Comparison of ENCODE assay signal across 7 mouse cellular contexts in the genomic region with DNA sequence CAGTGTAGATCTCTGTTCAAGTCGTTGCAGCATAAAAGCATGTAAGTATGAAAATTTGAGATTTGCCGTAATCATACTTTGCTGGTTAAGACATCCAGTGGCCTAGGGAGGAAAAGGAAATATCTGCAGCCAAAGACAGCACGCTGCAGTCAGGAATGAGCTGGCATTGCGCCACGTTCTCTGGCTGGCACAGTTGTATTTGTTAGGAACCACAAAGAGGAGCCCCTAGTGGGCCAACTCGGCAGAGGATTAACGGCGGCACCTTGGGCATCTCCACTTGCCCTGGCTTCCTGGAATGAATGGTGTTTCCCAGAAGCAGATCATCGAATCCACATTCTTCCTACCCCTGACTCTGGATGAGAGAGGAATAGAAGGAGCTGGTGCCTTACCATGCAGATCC. TPM values are rescaled to one million over a fixed set of nuclear protein-coding genes. Genes with fewer than 3 reads are reported as not detected.
DNase-seq lines count a peak whose midpoint lies in the region; ATAC-seq and TF ChIP-seq lines count a peak whose summit lies in the region.

No protein-coding gene starts in this region.

- WGBS in midbrain, embryonic 16.5 days: 58% methylated on average over 9 of the region's 9 CpGs
- WGBS in midbrain, embryonic 10.5 days: 86% methylated on average over 9 of the region's 9 CpGs

- DNase-seq in midbrain, embryonic 10.5 days (ENCODE audit: low spot score): no peak
- peak; percentile 88 for DNase-seq in brain, embryonic 14.5 days (ENCODE audit: low read depth)
- DNase-seq in fibroblast of lung, adult 2 months (ENCODE audit: low read depth): peak; percentile 24
- DNase-seq in heart, postnatal 36 days: peak; percentile 49 to 70
- DNase-seq in lung, postnatal 4 days: peak; percentile 60 to 72
- no peak for DNase-seq in embryo, embryonic 9.5 days (ENCODE audit: extremely low spot score)

- ATAC-seq in midbrain, embryonic 16.5 days: peak; percentile 70

- no peaks in the 10 kb centered on the region for H3K36me3 ChIP-seq in midbrain, embryonic 16.5 days (ENCODE audit: control insufficient read depth, insufficient read depth, low read length)
- H3K36me3 ChIP-seq in midbrain, embryonic 10.5 days: no peaks in the 10 kb centered on the region

- H3K9ac ChIP-seq in midbrain, embryonic 16.5 days (ENCODE audit: low read depth, low read length): no peak overlapping the region

- no peaks in the 10 kb centered on the region for H3K4me1 ChIP-seq in midbrain, embryonic 16.5 days (ENCODE audit: control insufficient read depth, insufficient read depth, low read length)
- H3K4me1 ChIP-seq in midbrain, embryonic 10.5 days: no peaks in the 10 kb centered on the region

- H3K27me3 ChIP-seq in midbrain, embryonic 16.5 days (ENCODE audit: control insufficient read depth, insufficient read depth, low read depth, low read length): no peaks in the 10 kb centered on the region
- H3K27me3 ChIP-seq in midbrain, embryonic 10.5 days (ENCODE audit: low read depth, poor library complexity, severe bottlenecking): no peaks in the 10 kb centered on the region

- no peak overlapping the region for H3K4me3 ChIP-seq in midbrain, embryonic 16.5 days (ENCODE audit: low read depth, low read length)
- no peak overlapping the region for H3K4me3 ChIP-seq in midbrain, embryonic 10.5 days

- H3K27ac ChIP-seq in midbrain, embryonic 16.5 days (ENCODE audit: low read length): no peak overlapping the region
- H3K27ac ChIP-seq in midbrain, embryonic 10.5 days (replicated peaks): no peak overlapping the region

- peak; percentile 30; the same call in 1 of the 2 replicates for TF ChIP-seq CTCF in brain, embryonic 14.5 days (IDR thresholded peaks at IDR 0.05; ENCODE audit: borderline replicate concordance, extremely low read depth, insufficient read depth, insufficient read length)

- intact Hi-C loops in heart, postnatal 36 days (cut with DNase I): no loop called here

- H3K9me3 ChIP-seq in midbrain, embryonic 16.5 days (replicated peaks; ENCODE audit: control insufficient read depth, low read length, poor library complexity, severe bottlenecking): no peaks in the 10 kb centered on the region
- no peaks in the 10 kb centered on the region for H3K9me3 ChIP-seq in midbrain, embryonic 10.5 days (replicated peaks)

- no peak for TF ChIP-seq POLR2A in brain, embryonic 14.5 days (IDR thresholded peaks at IDR 0.05; ENCODE audit: borderline replicate concordance, extremely low read depth, insufficient read depth, insufficient read length, poor library complexity, severe bottlenecking)

- H3K4me2 ChIP-seq in midbrain, embryonic 16.5 days (ENCODE audit: low read length): no peak overlapping the region

RNA-seq across cellular contexts. Expression of a gene that starts 14.4 kb away (rescaled TPM):
- polyA plus RNA-seq in midbrain, embryonic 16.5 days (2015; fragmentation: Nextera tagmentation; extraction: Ambion mirVana): 3.7 and 4.6 TPM in 2 replicates
- polyA plus RNA-seq in midbrain, embryonic 10.5 days (2016; fragmentation: Nextera tagmentation; extraction: Ambion mirVana): 4.2 and 5.1 TPM in 2 replicates
- 7.9 and 9.9 TPM in 2 replicates for polyA plus RNA-seq in brain, embryonic 14.5 days (2012; rRNA removed)
- total RNA-seq in heart, postnatal 36 days (2021): 1 to 10 TPM; 4.6 to 5.7 TPM

Comparison
In these comparisons a context has a peak if more than half of its experiments do, and no peak if none do; other contexts are left out.
1. DNase-seq: peak in brain, embryonic 14.5 days (single experiment), fibroblast of lung, adult 2 months (single experiment), heart, postnatal 36 days (2 of 2) and lung, postnatal 4 days (2 of 2); none in midbrain, embryonic 10.5 days (single experiment) and embryo, embryonic 9.5 days (single experiment).